8 mouse cellular contexts compared by ENCODE assay signal in genomic region chr12:100841211-100841792, GRCm38 (mm10).
DNase-seq lines count a peak whose midpoint lies in the region; ATAC-seq lines count a peak whose summit lies in the region.

No protein-coding gene starts in this region.

- H3K4me1 ChIP-seq in forebrain, embryonic 14.5 days (ENCODE audit: control insufficient read depth, insufficient read depth, low read length), result no peaks in the 10 kb centered on the region

- H3K27ac ChIP-seq in forebrain, embryonic 14.5 days (ENCODE audit: low read depth, low read length), result no peak overlapping the region

- peak; percentile 58 for DNase-seq in ES-CJ7 (ENCODE audit: low read depth, low spot score)
- DNase-seq in c-Kit-positive CD71-positive TER-119-positive erythroid progenitor cells, embryonic 14.5 days (ENCODE audit: low spot score), result peak; percentile 53
- peak; percentile 89 for DNase-seq in forebrain, embryonic 14.5 days (ENCODE audit: low spot score)
- peak; percentile 63 to 89 for DNase-seq in layer of hippocampus, adult 8-10 months (ENCODE audit: low spot score in 2 of 2)
- DNase-seq in lung, postnatal 10 days, result peak; percentile 89
- DNase-seq in ovary, postnatal 36 days (ENCODE audit: low spot score), result peak; percentile 76
- peak; percentile 33 to 78 for DNase-seq in thymus, postnatal 10 days (ENCODE audit: low spot score in 2 of 2)

- no peak overlapping the region for H3K4me2 ChIP-seq in forebrain, embryonic 14.5 days (ENCODE audit: low read length)

- no peak overlapping the region for H3K9ac ChIP-seq in forebrain, embryonic 14.5 days (ENCODE audit: low read length)

- no peaks in the 10 kb centered on the region for H3K27me3 ChIP-seq in forebrain, embryonic 14.5 days (replicated peaks; ENCODE audit: control insufficient read depth, insufficient read depth, low read length)

- no peak overlapping the region for H3K4me3 ChIP-seq in forebrain, embryonic 14.5 days (ENCODE audit: low read depth, low read length)

- 13% methylated on average over 3 of the region's 3 CpGs for WGBS in forebrain, embryonic 14.5 days

- ATAC-seq in forebrain, embryonic 14.5 days, result peak; percentile 85
- ATAC-seq in hematopoietic stem cell, adult 5-6 weeks (replicated peaks in 1 of 2; ENCODE audit: insufficient read depth in 1 of 2, low FRiP score in 2 of 2, low TSS enrichment in 1 of 2, low read depth in 1 of 2, poor library complexity in 2 of 2, severe bottlenecking in 2 of 2), result peak; percentile 59 to 62; a peak in 3 of 4 replicates

- no peaks in the 10 kb centered on the region for H3K9me3 ChIP-seq in forebrain, embryonic 14.5 days (replicated peaks; ENCODE audit: control insufficient read depth, low read length)

- H3K36me3 ChIP-seq in forebrain, embryonic 14.5 days (ENCODE audit: control insufficient read depth, insufficient read depth, low read length), result no peaks in the 10 kb centered on the region
